Mouse (Mus musculus): ENCODE data around the gene Tom1l2. TPM values are rescaled to one million over a fixed set of nuclear protein-coding genes. Genes with fewer than 3 reads are reported as not detected.

Tom1l2 gene
- polyA plus RNA-seq, 1 experiment, result 27.4 TPM

- TF ChIP-seq TCF3 (IDR thresholded peaks at IDR 0.05; ENCODE audit: insufficient read length, low read depth) (no peak), REST (IDR thresholded peaks at IDR 0.05; ENCODE audit: insufficient read depth, insufficient read length) (no peak), MYOG (IDR thresholded peaks at IDR 0.05; ENCODE audit: control insufficient read depth in 1 of 3, insufficient read depth in 1 of 3, insufficient read length in 2 of 3, low read depth in 2 of 3) (no peak), SRF (IDR thresholded peaks at IDR 0.05; ENCODE audit: control insufficient read depth, insufficient read length, low read depth) (no peak), POLR2A (IDR thresholded peaks at IDR 0.05; ENCODE audit: insufficient read length, low read depth) (no peak), MYOD1 (IDR thresholded peaks at IDR 0.05; ENCODE audit: control insufficient read depth in 1 of 3, insufficient read length in 2 of 3, low read depth in 2 of 3) (no peak), TCF12 (IDR thresholded peaks at IDR 0.05; ENCODE audit: insufficient read depth, poor library complexity, severe bottlenecking) (no peak), E2F4 (IDR thresholded peaks at IDR 0.05; ENCODE audit: insufficient read depth) (no peak), POLR2AphosphoS2 (IDR thresholded peaks at IDR 0.05; ENCODE audit: insufficient read length, low read depth) (no peak), CEBPB (IDR thresholded peaks at IDR 0.05; ENCODE audit: insufficient read depth, poor library complexity, severe bottlenecking) (no peak), MAX (IDR thresholded peaks at IDR 0.05; ENCODE audit: low read depth) (no peak), USF1 (IDR thresholded peaks at IDR 0.05; ENCODE audit: low read depth) (no peak)
- Histone ChIP-seq H3K36me3 (ENCODE audit: control insufficient read depth, insufficient read depth) (no peaks in the 10 kb centered on the region), H3ac (ENCODE audit: control insufficient read depth, insufficient read length) (no peak overlapping the region), H3K79me2 (ENCODE audit: control insufficient read depth, insufficient read depth) (peaks cover 9% of the 10 kb centered on the region), H3K27me3 (ENCODE audit: control insufficient read depth, insufficient read depth, insufficient read length) (no peaks in the 10 kb centered on the region), H3K4me2 (ENCODE audit: low read depth) (no peak overlapping the region), H3K4me3 (no peak overlapping the region)
Observed at GRCm38 (mm10) chr11:60355952-60356351, 3.2 kb upstream of the Tom1l2 start.

GRCm38 (mm10) chr11:60351925-60352371, 757 bp downstream of the Tom1l2 start:
- TF ChIP-seq MYOG (IDR thresholded peaks at IDR 0.05; ENCODE audit: control insufficient read depth in 1 of 3, insufficient read depth in 1 of 3, insufficient read length in 2 of 3, low read depth in 2 of 3) (no peak), TCF3 (IDR thresholded peaks at IDR 0.05; ENCODE audit: insufficient read length, low read depth) (no peak), SRF (IDR thresholded peaks at IDR 0.05; ENCODE audit: control insufficient read depth, insufficient read length, low read depth) (no peak), TCF12 (IDR thresholded peaks at IDR 0.05; ENCODE audit: insufficient read depth, poor library complexity, severe bottlenecking) (no peak), USF1 (IDR thresholded peaks at IDR 0.05; ENCODE audit: low read depth) (no peak), REST (IDR thresholded peaks at IDR 0.05; ENCODE audit: insufficient read depth, insufficient read length) (no peak), POLR2A (IDR thresholded peaks at IDR 0.05; ENCODE audit: insufficient read length, low read depth) (no peak), POLR2AphosphoS2 (IDR thresholded peaks at IDR 0.05; ENCODE audit: insufficient read length, low read depth) (no peak), E2F4 (IDR thresholded peaks at IDR 0.05; ENCODE audit: insufficient read depth) (no peak), MAX (IDR thresholded peaks at IDR 0.05; ENCODE audit: low read depth) (no peak), CEBPB (IDR thresholded peaks at IDR 0.05; ENCODE audit: insufficient read depth, poor library complexity, severe bottlenecking) (no peak), MYOD1 (IDR thresholded peaks at IDR 0.05; ENCODE audit: control insufficient read depth in 1 of 3, insufficient read length in 2 of 3, low read depth in 2 of 3) (no peak)
- H3K27me3 ChIP-seq (ENCODE audit: control insufficient read depth, insufficient read depth, insufficient read length), result no peaks in the 10 kb centered on the region
- peak overlapping the region; percentile 46 for H3ac ChIP-seq (ENCODE audit: control insufficient read depth, insufficient read length)
- H3K4me3 ChIP-seq, result peak overlapping the region; percentile 73
- H3K4me2 ChIP-seq (ENCODE audit: low read depth), result peak overlapping the region; percentile 85
- no peaks in the 10 kb centered on the region for H3K36me3 ChIP-seq (ENCODE audit: control insufficient read depth, insufficient read depth)
- H3K79me2 ChIP-seq (ENCODE audit: control insufficient read depth, insufficient read depth), result peaks cover 34% of the 10 kb centered on the region

DNA sequence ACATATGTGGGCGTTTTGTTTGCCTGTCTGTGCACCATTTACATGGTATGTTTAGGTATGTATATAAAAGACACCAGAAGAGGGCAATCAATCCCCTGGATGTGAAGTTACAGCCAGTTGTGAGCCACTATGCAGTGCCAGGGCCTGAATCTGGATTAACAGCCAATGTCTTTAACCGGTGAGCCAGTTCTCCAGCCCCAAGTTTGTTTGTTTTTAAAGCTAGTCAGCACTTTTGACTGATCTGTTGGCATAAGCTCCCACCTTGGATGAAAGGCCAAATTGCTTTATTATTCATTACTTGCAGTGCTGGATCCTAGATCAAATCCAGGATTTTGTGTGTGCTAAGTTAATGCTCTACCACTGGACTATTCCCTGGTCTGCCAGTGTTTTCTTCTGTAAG, 1.3 kb downstream of the Tom1l2 start:
- Histone ChIP-seq H3K36me3 (ENCODE audit: control insufficient read depth, insufficient read depth) (no peaks in the 10 kb centered on the region), H3ac (ENCODE audit: control insufficient read depth, insufficient read length) (peak overlapping the region; percentile 46), H3K4me2 (ENCODE audit: low read depth) (peak overlapping the region; percentile 85), H3K79me2 (ENCODE audit: control insufficient read depth, insufficient read depth) (peaks cover 34% of the 10 kb centered on the region), H3K4me3 (peak overlapping the region; percentile 73), H3K27me3 (ENCODE audit: control insufficient read depth, insufficient read depth, insufficient read length) (no peaks in the 10 kb centered on the region)
- TF ChIP-seq TCF3 (IDR thresholded peaks at IDR 0.05; ENCODE audit: insufficient read length, low read depth), result no peak
- TF ChIP-seq POLR2A (IDR thresholded peaks at IDR 0.05; ENCODE audit: insufficient read length, low read depth), result no peak
- TF ChIP-seq POLR2AphosphoS2 (IDR thresholded peaks at IDR 0.05; ENCODE audit: insufficient read length, low read depth), result no peak
- no peak for TF ChIP-seq MYOG (IDR thresholded peaks at IDR 0.05; ENCODE audit: control insufficient read depth in 1 of 3, insufficient read depth in 1 of 3, insufficient read length in 2 of 3, low read depth in 2 of 3)
- TF ChIP-seq REST (IDR thresholded peaks at IDR 0.05; ENCODE audit: insufficient read depth, insufficient read length), result no peak
- TF ChIP-seq USF1 (IDR thresholded peaks at IDR 0.05; ENCODE audit: low read depth), result no peak
- TF ChIP-seq E2F4 (IDR thresholded peaks at IDR 0.05; ENCODE audit: insufficient read depth), result no peak
- no peak for TF ChIP-seq CEBPB (IDR thresholded peaks at IDR 0.05; ENCODE audit: insufficient read depth, poor library complexity, severe bottlenecking)
- no peak for TF ChIP-seq SRF (IDR thresholded peaks at IDR 0.05; ENCODE audit: control insufficient read depth, insufficient read length, low read depth)
- no peak for TF ChIP-seq TCF12 (IDR thresholded peaks at IDR 0.05; ENCODE audit: insufficient read depth, poor library complexity, severe bottlenecking)

GRCm38 (mm10) chr11:60346537-60346936, 6.2 kb downstream of the Tom1l2 start:
- H3ac ChIP-seq (ENCODE audit: control insufficient read depth, insufficient read length), result no peak overlapping the region
- peak overlapping the region; percentile 32 for H3K4me2 ChIP-seq (ENCODE audit: low read depth)
- no peaks in the 10 kb centered on the region for H3K27me3 ChIP-seq (ENCODE audit: control insufficient read depth, insufficient read depth, insufficient read length)

More at GRCm38 (mm10) chr11:60346537-60346936, 6.2 kb downstream of the Tom1l2 start:
- TF ChIP-seq MYOD1 (IDR thresholded peaks at IDR 0.05; ENCODE audit: control insufficient read depth in 1 of 3, insufficient read length in 2 of 3, low read depth in 2 of 3) (no peak), TCF12 (IDR thresholded peaks at IDR 0.05; ENCODE audit: insufficient read depth, poor library complexity, severe bottlenecking) (no peak), POLR2AphosphoS2 (IDR thresholded peaks at IDR 0.05; ENCODE audit: insufficient read length, low read depth) (no peak), TCF3 (IDR thresholded peaks at IDR 0.05; ENCODE audit: insufficient read length, low read depth) (no peak), POLR2A (IDR thresholded peaks at IDR 0.05; ENCODE audit: insufficient read length, low read depth) (no peak), MYOG (IDR thresholded peaks at IDR 0.05; ENCODE audit: control insufficient read depth in 1 of 3, insufficient read depth in 1 of 3, insufficient read length in 2 of 3, low read depth in 2 of 3) (no peak), MAX (IDR thresholded peaks at IDR 0.05; ENCODE audit: low read depth) (no peak), E2F4 (IDR thresholded peaks at IDR 0.05; ENCODE audit: insufficient read depth) (no peak), SRF (IDR thresholded peaks at IDR 0.05; ENCODE audit: control insufficient read depth, insufficient read length, low read depth) (no peak), CEBPB (IDR thresholded peaks at IDR 0.05; ENCODE audit: insufficient read depth, poor library complexity, severe bottlenecking) (no peak)
- Histone ChIP-seq H3K79me2 (ENCODE audit: control insufficient read depth, insufficient read depth) (peaks cover 29% of the 10 kb centered on the region), H3K36me3 (ENCODE audit: control insufficient read depth, insufficient read depth) (no peaks in the 10 kb centered on the region), H3K4me3 (no peak overlapping the region)
